Mouse (Mus musculus) neural tube, embryonic 14.5 days (tissue): ENCODE results near the gene Lefty1. TPM values are rescaled to one million over a fixed set of nuclear protein-coding genes. Genes with fewer than 3 reads are reported as not detected.
"Not testable (repeated sequence)": the region's sequence is repeated elsewhere in the genome, so short reads cannot be mapped to it uniquely, and the experiment has no call there.

ENCODE experiments used
- ATAC-seq: fragments of 200-750 bp; cut with Nextera tagmentation; 2 replicates; pipeline ENCODE4 v1.8.0; 2017; ENCODE audit warnings: low read depth, mild to moderate bottlenecking, moderate TSS enrichment, moderate library complexity
- H3K27ac ChIP-seq: fragments of 300-500 bp; sonication (generic); 2 replicates; pipeline ENCODE4 v1.5.1; 2014; ENCODE audit warnings: low read depth, mild to moderate bottlenecking, control low read depth, low read length, moderate library complexity, mixed read lengths
- H3K27me3 ChIP-seq: fragments of 300-500 bp; sonication (generic); 2 replicates; pipeline ENCODE4 v1.6.1; 2014; ENCODE audit warnings: low read length; ENCODE audit not compliant: control insufficient read depth, insufficient read depth
- H3K36me3 ChIP-seq: fragments of 300-500 bp; sonication (generic); 2 replicates; pipeline ENCODE4 v1.6.1; 2014; ENCODE audit warnings: low read length, mixed read lengths; ENCODE audit not compliant: control insufficient read depth, insufficient read depth
- H3K4me1 ChIP-seq: fragments of 300-500 bp; sonication (generic); 2 replicates; pipeline ENCODE4 v1.6.1; 2014; ENCODE audit warnings: low read length; ENCODE audit not compliant: control insufficient read depth, insufficient read depth
- H3K4me2 ChIP-seq: fragments of 300-500 bp; sonication (generic); 2 replicates; pipeline ENCODE4 v1.6.1; 2014; ENCODE audit warnings: mild to moderate bottlenecking, low read depth, low read length, control low read depth
- H3K4me3 ChIP-seq: fragments of 300-500 bp; sonication (generic); 2 replicates; pipeline ENCODE4 v1.5.1; 2014; ENCODE audit warnings: low read depth, low read length, control low read depth, mixed read lengths
- H3K9ac ChIP-seq: fragments of 300-500 bp; sonication (generic); replicated peaks from 2 replicates; pipeline ENCODE4 v1.6.1; 2014; ENCODE audit warnings: low read depth, mild to moderate bottlenecking, control low read depth, low read length, mixed read lengths
- H3K9me3 ChIP-seq: fragments of 300-500 bp; sonication (generic); 2 replicates; pipeline ENCODE4 v1.6.1; 2016; ENCODE audit warnings: low read length; ENCODE audit not compliant: control insufficient read depth
- WGBS: fragments of 180-500 bp; shearing (Covaris S2); extraction: QIAGEN DNeasy Blood & Tissue Kit; methylation state at CpG from one replicate; pipeline ENCODE4 v1.1.7; 2014; 5-methylcytosine and 5-hydroxymethylcytosine counted together
- polyA plus RNA-seq: library from polyadenylated mRNA; unstranded; fragments of >200 nt; fragmentation: Nextera tagmentation; extraction: Ambion mirVana; gene quantifications from 2 replicates; pipeline ENCODE4 v1.2.1, GENCODE M21; 2014

Lefty1 gene
- polyA plus RNA-seq, result 0.41 TPM in 1 of 2 replicates, not detected in the other

DNA sequence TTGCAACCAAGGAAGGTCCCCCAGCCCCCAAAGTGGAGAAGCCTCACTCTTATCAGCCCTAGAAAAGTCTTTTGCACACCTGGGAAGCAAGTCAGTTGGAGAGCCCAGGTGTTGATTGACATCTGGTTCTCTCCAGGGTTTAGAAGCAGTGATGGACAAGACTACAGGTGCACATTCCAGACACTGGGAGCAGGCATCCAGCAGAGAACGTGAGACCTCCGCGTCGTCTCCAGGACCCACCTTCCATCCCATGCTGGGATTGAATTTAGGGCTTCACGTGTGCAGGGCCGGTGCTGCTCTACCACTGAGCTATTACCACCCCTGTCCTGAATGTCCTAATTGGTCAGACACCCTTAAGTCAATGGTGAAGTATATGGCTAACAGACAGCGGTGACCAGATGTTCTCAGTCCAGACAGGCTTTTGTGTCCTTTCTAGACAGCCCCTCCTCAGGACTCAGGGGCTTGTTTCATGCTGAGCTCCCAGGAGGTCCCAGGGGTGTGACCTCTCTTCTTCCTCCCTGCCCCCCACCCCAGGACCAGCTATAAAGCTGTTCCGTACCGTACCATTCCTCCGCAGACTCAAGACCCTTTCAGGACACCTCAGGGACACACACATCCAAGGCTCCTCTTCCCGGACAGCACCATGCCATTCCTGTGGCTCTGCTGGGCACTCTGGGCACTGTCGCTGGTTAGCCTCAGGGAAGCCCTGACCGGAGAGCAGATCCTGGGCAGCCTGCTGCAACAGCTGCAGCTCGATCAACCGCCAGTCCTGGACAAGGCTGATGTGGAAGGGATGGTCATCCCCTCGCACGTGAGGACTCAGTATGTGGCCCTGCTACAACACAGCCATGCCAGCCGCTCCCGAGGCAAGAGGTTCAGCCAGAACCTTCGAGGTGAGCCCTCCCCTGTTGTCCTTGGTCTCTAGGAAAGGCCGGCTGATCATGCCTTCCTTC is at the start of gene Lefty1:
Gene Lefty1, plus strand, starts transcription at position 556 of the 953 bp plus-strand sequence.
- Histone ChIP-seq H3K4me2 (no peak within 1 kb of the TSS), H3K36me3 (no peaks in the 10 kb centered on the region), H3K9ac (no peak within 1 kb of the TSS), H3K27me3 (peaks cover 17% of the 10 kb centered on the region), H3K9me3 (no peaks in the 10 kb centered on the region), H3K27ac (no peak within 1 kb of the TSS), H3K4me1 (no peaks in the 10 kb centered on the region), H3K4me3 (no peak within 1 kb of the TSS)
- ATAC-seq, result no peak
- 12% methylated on average over 21 of the region's 21 CpGs for WGBS

DNA sequence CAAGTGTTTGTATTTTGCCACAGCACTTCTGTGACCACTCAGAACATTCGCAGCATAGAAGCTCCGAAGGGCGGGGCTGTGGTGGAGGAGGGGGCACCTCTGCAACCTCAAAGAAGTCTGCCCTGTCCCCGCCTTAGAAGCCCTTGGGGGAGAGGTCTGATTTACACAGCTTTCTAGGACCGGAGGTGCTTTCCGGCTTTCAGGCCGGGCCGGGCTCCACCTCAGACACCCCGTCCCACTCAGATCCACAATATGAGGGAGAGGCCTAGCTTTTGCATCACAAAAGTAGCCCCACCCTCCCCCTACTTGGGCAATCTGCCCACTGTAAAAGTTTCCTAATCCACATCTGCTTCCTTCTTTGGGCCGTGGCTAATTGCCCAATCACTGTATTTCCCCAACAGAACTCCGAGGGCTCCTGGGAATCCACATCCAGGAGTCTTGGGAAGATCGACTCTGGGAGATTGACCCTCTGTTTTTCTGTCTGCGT is 46.2 kb upstream of the Lefty1 start:
- Histone ChIP-seq H3K4me3 (no peak overlapping the region; the same call in 1 of the 2 replicates), H3K27ac (no peak overlapping the region), H3K4me1 (peaks cover 5% of the 10 kb centered on the region; the same call in 1 of the 2 replicates), H3K9ac (no peak overlapping the region), H3K4me2 (peak overlapping the region; percentile 18; the same call in 1 of the 2 replicates), H3K27me3 (0 out of 2 replicates have a peak, but pooled peaks cover 2% of the 10 kb centered on the region), H3K36me3 (no peaks in the 10 kb centered on the region), H3K9me3 (no peaks in the 10 kb centered on the region)
- peak; percentile 14; the same call in 1 of the 2 replicates for ATAC-seq
- 4% methylated on average over 13 of the region's 13 CpGs for WGBS

DNA sequence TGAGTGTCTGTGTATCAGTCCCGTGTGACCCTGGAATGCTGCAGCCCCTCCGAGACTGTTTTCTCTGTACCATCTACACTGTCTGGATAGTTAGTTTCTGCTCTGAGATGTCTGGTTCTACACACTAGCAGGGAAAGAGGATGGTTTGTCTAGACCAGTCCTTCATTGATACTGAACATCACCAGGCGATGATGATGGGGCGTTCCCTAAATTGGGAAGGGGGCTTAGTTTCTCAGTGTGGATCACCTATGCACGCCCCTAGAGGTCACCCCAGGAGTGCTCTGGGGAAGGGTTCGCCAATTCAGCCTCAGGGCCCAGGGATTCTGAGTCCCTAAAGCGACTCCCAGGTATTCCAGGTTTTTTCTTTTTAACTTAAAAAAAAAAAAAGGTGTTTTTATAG is 45.6 kb upstream of the Lefty1 start:
- Histone ChIP-seq H3K4me2 (peak overlapping the region; percentile 18; the same call in 1 of the 2 replicates), H3K4me1 (peaks cover 5% of the 10 kb centered on the region; the same call in 1 of the 2 replicates), H3K9ac (no peak overlapping the region), H3K36me3 (no peaks in the 10 kb centered on the region), H3K9me3 (no peaks in the 10 kb centered on the region), H3K27me3 (0 out of 2 replicates have a peak, but pooled peaks cover 2% of the 10 kb centered on the region), H3K4me3 (no peak overlapping the region), H3K27ac (no peak overlapping the region)
- WGBS, result 28% methylated on average over 7 of the region's 7 CpGs
- ATAC-seq, result no peak

DNA sequence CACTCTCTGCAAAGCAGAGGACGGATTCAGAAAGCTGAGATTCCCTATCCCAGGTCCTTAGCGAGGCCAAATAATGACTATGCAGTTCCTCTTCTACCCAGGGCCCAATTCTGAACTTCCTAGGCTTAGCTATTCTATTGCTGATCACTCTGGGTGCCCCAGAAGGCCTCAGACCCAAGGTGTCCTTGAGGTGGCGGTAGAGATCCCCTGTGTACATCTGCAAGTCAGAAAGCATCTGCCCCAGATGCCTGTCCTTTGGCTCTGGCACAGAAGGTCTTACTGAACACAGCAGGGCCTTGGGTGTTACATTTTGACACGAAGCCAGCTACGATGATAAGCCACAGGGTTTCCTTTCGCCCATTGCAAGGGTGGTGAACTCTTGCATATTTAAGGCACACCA is 45.0 kb upstream of the Lefty1 start:
- H3K27ac ChIP-seq, result no peak overlapping the region
- H3K4me1 ChIP-seq, result peaks cover 8% of the 10 kb centered on the region; the same call in 1 of the 2 replicates
- H3K9me3 ChIP-seq, result no peaks in the 10 kb centered on the region
- H3K27me3 ChIP-seq, result peaks cover 4% of the 10 kb centered on the region; the same call in 1 of the 2 replicates
- H3K36me3 ChIP-seq, result no peaks in the 10 kb centered on the region
- ATAC-seq, result no peak
- H3K4me2 ChIP-seq, result no peak overlapping the region
- H3K4me3 ChIP-seq, result no peak overlapping the region
- H3K9ac ChIP-seq, result no peak overlapping the region
- WGBS, result 46% methylated on average over 6 of the region's 6 CpGs

DNA sequence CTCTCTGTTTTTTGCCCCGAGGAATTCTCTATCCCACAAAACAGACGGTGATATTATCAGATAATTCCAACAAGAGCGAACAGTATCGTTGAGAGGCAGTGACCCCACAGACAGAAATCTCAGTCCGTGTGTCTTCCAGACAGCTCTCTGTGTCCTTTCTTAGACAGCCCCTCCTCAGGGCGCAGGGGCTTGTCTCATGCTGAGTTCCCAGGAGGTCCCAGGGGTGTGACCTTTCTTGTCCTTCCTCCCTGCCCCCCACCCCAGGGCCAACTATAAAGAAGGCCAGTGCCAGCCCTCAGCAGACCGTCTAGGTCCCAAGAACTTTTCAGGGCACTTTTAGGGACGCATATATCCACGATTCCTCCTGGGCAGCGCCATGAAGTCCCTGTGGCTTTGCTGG is 42.0 kb upstream of the Lefty1 start, which contains the start of gene Lefty2:
Gene Lefty2, plus strand, starts transcription at position 301 of the 400 bp plus-strand sequence.
- H3K27ac ChIP-seq, result no peak within 1 kb of the TSS
- no peak within 1 kb of the TSS for H3K4me2 ChIP-seq
- no peaks in the 10 kb centered on the region for H3K36me3 ChIP-seq
- no peak for ATAC-seq
- H3K4me1 ChIP-seq, result peaks cover 8% of the 10 kb centered on the region; the same call in 1 of the 2 replicates
- no peak within 1 kb of the TSS for H3K9ac ChIP-seq
- peaks cover 9% of the 10 kb centered on the region for H3K27me3 ChIP-seq
- no peak within 1 kb of the TSS for H3K4me3 ChIP-seq
- WGBS, result 61% methylated on average over 10 of the region's 10 CpGs
- H3K9me3 ChIP-seq, result no peaks in the 10 kb centered on the region

DNA sequence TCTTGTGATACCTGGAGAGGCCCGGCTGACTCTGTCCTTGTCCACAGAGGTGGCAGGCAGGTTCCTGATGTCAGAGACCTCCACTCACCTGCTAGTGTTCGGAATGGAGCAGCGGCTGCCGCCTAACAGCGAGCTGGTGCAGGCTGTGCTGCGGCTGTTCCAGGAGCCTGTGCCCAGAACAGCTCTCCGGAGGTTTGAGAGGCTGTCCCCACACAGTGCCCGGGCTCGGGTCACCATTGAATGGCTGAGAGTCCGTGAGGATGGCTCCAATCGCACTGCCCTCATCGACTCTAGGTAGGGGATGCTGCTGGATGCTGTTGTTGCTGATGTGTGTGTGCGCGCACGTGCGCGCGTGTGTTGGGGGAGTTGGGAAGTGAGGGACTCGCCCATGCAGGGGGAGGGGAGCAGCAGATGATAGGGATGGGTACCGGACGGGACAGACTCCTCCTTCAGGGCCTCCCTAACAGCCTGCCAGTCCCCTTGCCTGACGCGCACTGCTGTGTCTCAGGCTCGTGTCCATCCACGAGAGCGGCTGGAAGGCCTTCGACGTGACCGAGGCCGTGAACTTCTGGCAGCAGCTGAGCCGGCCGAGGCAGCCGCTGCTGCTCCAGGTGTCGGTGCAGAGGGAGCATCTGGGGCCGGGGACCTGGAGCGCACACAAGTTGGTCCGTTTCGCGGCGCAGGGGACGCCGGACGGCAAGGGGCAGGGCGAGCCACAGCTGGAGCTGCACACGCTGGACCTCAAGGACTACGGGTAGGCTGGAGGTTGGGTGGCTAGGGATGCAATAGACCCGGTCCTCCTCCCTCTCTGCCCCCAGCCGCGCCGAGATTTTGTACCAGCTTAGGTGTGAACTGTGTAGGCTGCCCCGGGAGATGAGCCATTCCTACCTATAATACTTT is 40.5 kb upstream of the Lefty1 start:
- H3K9ac ChIP-seq, H3K9me3 ChIP-seq, H3K27ac ChIP-seq, H3K36me3 ChIP-seq, H3K27me3 ChIP-seq, H3K4me1 ChIP-seq, ATAC-seq: not testable (repeated sequence)
- H3K4me2 ChIP-seq, result peak overlapping the region; percentile 28
- WGBS, result 5% methylated on average over 42 of the region's 51 CpGs
- H3K4me3 ChIP-seq, result peak overlapping the region; percentile 3; the same call in 1 of the 2 replicates

DNA sequence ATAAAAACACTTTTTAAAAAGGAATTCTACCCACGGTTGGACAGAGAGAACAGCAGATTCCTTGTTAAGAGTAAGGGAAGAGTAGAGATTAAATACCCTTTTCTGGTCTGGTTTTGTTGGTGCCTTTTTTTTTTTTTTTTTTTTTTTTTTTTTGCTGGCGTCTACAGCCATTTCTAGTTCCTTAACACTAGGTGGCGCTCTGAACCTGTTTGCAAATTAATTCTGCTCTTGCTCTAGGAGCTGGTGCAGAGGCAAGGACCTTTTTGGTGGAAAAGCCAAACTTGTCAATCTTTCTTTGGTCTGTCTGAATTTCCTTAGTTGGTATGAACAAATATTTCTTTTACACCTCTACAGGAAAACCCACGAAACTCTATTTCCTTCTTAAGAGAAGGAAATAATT is 33.7 kb upstream of the Lefty1 start:
- no peak for ATAC-seq
- H3K27ac ChIP-seq, result no peak overlapping the region
- WGBS, result 2% methylated on average over 4 of the region's 4 CpGs
- H3K4me1 ChIP-seq, result peaks cover 14% of the 10 kb centered on the region
- H3K9me3 ChIP-seq, result no peaks in the 10 kb centered on the region
- H3K4me3 ChIP-seq, result no peak overlapping the region
- peaks cover 3% of the 10 kb centered on the region; the same call in 1 of the 2 replicates for H3K27me3 ChIP-seq
- H3K4me2 ChIP-seq, result no peak overlapping the region
- H3K36me3 ChIP-seq, result 0 out of 2 replicates have a peak, but pooled peaks cover under 1% of the 10 kb centered on the region
- H3K9ac ChIP-seq, result no peak overlapping the region

DNA sequence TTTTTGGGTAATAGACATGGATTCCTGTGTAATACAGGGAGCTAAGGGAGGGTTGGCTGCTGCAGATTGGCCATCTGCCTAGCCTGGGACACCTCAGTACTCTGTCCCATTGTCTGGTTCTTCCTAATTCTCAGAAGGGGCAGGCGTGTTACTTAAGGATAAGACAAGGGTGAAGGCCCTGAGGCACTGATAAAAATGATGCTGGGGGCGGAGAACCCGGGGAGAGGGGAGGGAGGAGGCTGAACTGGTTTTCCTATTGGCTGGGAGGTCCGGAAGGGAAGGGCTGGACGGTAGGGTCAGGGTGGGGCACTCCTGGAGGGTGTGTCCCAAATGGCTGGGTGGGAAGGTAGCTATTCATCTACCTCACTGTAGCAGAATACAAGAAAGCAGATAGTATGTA is 31.9 kb upstream of the Lefty1 start:
- Histone ChIP-seq H3K27ac (no peak overlapping the region), H3K4me1 (peaks cover 14% of the 10 kb centered on the region), H3K9me3 (no peaks in the 10 kb centered on the region), H3K4me3 (no peak overlapping the region), H3K4me2 (no peak overlapping the region), H3K36me3 (peaks cover 15% of the 10 kb centered on the region; the same call in 1 of the 2 replicates), H3K9ac (no peak overlapping the region), H3K27me3 (peaks cover 3% of the 10 kb centered on the region; the same call in 1 of the 2 replicates)
- ATAC-seq, result no peak
- WGBS, result 26% methylated on average over 5 of the region's 5 CpGs
